Mouse (Mus musculus) common myeloid progenitor, adult 5-6 weeks (primary cell): ENCODE data around the gene Enpp7. TPM values are rescaled to one million over a fixed set of nuclear protein-coding genes. Genes with fewer than 3 reads are reported as not detected.

Experiments
- ATAC-seq: replicated peaks from 2 replicates; pipeline ENCODE4 v1.8.0; 2016; ENCODE audit warnings: low read depth, mild to moderate bottlenecking, moderate TSS enrichment, inconsistent platforms; ENCODE audit not compliant: poor library complexity, severe bottlenecking
- total RNA-seq: library from RNA; stranded (forward); fragments of 200-1000, 187-1606 nt; gene quantifications from 2 replicates; pipeline ENCODE4 v1.2.3, GENCODE M21; 2017

The Enpp7 gene
- total RNA-seq, 1 experiment from 2014 or later, result not detected

DNA sequence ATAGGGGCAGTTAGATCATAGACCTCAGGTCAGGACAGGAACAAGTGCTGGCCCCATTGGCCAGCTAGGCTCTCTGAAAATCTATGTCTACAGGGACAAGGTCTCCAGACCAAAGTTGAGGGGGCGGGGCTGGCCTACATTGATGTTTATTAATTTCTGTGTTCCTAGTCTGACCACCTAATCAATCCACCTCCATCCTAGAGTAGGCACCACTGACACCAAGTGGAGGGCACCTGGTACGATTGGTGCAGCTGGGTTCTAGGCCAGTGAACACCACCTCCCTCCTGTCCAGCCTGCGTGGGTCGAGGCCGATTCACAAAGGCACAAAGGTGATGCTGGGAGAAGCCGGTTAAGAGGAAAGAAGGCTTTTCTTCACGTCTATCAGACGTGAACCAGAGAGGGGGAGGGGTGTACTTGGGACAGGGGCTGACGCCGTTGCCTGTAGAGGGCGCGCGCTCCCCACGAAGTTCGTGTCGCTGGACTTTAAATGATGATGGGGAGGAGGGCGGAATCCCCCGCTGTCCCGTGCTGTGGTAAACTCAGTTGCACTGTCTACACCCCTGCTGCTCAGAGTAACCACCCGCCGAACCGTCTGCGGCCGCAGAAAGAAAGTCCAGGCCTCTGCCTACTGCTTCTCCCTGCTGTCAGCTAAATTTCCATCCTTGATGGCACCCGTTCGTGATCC lies 46.0 kb downstream of the Enpp7 start:
- peak; percentile 87 for ATAC-seq

DNA sequence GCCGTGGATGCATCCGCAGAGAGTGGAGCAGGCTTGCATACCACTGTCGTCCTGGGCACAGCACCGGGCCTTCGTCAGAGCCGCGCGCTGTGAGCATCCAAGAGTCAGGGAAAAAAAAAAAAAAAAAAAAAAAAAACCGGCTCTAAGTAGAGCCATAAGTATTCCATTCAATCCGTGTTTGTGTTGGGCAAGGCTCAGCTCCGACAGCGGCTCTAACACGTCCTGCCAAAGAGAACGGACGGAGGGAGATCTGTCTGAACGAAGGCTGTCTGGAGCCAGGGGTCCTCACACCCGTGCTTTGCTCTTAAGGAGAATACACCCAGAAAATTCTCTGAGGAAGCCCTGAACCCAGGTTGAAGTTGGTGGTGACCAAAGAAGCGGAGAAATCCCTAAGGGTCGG lies 46.6 kb downstream of the Enpp7 start:
- no peak for ATAC-seq

DNA sequence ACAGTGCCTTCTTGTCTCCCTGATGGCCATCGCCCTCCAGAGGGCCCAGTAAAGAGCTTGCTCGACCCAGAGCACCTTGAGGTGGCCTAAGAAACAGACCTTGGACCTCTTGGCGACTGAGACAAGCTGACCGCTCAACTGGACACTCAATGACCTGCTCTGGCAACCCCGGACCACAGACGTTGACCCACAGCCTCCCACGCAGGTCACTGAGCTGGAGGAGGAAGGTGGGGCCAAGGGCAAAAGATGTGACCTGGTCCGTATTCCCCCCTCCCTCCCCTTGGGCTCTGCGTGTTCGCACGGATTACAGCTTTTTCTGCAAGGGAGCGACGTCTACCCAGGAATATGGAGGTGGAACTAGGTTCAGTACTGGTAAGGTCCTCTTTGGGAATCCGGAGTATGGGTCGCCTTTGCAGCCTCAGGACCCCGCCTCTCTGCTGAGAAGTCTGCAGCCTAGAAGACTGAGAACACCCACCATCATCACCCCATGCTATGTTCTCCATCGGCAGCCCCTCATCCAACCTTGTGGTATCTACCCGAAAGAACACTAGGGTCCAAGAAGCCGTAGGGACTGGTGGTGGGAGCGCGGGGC lies 47.2 kb downstream of the Enpp7 start:
- ATAC-seq, result no peak

DNA sequence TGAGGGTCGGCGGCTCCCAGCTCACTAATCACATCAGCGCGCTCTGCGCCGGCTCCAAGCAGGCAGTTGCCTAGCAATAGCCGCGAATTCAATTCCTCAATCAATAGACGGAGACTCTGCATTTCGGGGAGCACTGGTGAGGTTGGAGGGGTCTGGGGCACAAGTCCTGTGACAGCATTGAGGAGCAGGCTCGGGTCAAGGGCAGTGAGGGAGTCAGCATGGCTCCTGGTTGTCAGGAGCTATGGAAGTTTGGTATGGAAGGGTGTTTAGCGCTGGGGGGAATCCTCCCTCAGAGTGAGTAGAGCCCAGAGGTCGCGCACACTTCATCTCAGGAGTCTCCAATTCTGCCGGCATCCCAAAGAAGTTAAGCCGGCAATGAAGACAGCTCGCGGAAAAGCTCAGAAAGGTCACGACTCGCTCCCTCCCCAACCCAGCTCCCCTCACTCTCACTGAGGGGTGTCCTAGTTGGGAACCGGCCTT lies 47.7 kb downstream of the Enpp7 start:
- no peak for ATAC-seq

DNA sequence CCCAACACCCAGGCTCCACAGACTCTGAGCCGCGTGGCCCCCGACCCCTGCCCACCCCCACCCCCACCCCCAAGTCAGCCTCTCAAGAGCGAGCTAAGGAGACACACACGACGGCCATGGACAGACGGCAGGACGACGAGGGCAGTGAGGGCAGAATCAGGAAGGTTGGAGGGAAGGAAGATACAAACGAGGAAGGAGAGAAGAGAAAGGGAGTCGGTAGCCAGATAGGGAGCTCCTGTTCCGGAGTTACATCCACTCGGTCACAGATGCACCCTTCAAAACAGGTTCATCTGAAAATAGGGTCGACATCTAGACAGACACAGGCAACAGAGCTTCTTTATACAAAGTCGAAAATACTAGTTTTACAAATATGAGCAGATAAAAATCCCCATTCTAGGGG lies 48.5 kb downstream of the Enpp7 start:
- no peak for ATAC-seq

DNA sequence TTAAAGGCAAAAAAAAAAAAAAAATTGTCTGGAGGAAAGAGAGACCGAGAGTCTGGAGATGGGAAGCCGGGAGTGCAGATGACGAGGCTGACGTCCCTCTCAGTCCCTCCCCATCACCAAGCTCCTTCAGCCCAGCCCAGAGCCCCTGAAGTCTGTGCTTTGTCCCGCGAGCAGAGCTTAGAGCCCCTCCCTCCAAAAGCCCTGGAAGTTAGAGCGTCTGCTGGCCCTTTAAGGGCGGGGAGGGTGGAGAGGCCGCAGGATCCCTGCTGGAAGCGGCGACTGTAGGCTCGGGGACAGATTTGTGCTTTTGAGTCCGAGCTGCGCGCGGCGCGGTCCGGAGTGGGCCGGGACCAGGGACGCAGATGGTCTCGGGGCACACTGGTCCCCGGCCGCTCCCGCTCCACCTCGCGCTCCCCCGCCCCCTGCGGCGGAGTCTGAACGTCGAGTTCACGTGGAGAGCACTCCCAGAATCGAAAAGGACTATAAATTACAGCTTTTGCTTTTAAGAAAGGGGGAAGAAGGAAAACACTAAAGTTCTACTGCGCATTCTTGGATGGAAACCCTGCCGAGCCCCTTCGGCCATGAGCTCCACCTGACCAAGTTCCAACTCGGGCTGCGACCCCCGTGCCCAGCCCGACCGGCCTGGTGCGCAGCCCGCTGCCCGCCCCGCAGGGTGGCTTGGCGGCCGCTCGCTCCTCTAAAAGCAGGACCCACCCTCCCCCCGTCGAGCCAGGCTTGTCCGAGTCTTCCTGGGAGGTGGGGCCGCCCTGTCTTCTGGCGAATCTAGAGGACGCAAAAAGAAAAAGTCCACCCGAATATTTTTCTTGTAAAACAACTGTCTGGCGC lies 49.2 kb downstream of the Enpp7 start:
- ATAC-seq, result no peak

DNA sequence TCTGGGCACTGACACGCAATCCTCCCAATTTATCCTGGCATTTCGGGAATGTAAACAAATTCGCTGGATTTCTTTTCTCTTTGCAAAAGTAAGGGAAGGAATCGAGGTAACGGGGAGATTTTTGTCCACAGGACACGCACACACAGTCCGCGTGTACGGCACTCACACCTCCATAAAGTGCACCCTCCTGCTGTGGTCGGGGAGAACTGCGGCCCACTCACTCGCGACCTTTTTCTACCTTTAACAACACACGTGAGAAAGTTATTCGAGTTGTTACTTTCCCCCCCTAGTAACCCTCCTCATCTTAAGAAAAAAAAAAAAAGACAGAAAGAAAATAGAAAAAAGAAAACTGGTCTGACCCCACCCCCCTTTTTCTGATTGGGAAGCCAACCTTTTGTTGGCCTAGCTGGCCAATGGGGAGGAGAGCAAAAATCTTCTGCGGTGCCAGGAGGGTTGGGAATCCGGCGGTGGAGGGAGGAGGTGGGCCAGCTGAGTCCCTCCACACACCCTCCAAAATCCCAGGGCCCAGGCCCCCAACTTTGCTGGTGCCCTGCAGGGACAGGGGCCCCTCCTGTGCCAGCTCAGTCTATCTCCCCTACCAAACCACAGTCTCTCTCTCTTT lies 49.9 kb downstream of the Enpp7 start:
- no peak for ATAC-seq

DNA sequence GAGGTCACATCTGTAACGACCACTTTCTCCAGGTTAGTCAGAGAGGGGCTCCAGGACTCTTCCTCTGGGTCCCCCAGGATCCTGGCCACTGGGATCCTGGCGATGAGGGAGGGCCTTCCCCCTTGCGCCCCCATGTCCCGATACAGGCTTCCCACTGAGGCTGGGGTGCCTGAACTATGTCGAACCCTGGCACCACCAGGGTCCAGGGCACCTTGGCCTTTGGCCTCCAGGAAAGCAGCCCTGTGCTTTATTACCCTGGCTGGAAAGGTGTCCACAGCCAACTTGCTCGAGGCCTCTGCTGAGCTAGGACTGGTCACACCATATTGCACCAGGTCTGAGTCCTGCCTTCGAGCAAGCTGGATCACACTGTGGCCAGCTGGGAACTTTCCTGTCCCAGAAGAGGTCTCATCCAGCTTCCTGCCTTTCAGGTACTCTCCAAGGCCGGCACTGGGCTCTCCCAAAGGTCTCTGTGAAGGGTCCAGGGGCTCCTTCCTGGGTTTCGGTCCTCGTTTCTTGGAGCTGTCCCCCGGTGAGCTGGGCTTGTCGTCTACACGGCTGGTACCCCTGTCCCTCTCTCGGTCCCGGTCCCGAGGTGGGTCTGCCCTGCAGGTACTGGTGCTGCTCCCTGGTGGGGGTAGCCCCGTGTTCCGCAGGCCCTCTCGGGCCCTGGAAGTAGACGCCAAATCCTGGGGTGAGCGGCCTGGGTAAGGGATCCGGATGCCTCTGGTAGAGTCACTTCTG lies 50.9 kb downstream of the Enpp7 start:
- no peak for ATAC-seq

DNA sequence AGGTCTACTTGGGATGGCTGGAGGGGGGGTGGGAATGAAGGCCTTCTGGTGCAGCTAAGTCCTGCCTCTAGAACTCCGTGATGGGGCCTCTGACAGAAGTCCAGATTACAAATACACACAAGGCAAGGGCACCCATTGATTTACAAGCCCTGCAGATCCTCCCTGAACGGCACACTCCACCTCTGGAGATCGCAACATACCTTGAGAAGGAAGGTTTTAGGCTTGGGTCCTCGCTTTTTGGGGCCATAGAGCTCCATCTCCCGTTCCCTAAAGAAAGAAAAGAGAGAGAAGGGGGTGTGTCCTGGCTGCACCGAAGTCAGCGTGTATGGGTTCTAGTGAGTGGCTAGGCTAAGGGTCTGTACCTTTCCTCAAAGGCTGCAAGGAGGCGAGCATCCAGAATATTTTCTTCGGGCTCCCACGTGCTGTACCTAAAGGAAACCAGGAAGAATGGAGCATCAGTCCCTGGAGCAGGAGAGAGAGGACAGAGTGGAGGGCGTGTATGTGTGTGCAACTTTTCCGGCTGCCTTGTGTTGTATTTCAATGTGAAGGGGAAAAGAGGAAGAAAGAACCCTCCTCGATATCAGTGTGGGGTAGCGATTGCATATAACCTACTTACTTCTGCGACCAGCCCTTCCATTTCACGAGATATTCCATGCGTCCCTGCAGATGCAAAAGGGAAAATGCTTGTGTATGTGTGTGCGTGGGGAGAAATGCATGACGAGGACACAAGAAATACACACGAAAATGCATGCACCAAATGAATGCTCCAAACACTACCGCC lies 51.9 kb downstream of the Enpp7 start:
- 0 out of 2 replicates have a peak, but pooled peaks have one; percentile 15 for ATAC-seq

DNA sequence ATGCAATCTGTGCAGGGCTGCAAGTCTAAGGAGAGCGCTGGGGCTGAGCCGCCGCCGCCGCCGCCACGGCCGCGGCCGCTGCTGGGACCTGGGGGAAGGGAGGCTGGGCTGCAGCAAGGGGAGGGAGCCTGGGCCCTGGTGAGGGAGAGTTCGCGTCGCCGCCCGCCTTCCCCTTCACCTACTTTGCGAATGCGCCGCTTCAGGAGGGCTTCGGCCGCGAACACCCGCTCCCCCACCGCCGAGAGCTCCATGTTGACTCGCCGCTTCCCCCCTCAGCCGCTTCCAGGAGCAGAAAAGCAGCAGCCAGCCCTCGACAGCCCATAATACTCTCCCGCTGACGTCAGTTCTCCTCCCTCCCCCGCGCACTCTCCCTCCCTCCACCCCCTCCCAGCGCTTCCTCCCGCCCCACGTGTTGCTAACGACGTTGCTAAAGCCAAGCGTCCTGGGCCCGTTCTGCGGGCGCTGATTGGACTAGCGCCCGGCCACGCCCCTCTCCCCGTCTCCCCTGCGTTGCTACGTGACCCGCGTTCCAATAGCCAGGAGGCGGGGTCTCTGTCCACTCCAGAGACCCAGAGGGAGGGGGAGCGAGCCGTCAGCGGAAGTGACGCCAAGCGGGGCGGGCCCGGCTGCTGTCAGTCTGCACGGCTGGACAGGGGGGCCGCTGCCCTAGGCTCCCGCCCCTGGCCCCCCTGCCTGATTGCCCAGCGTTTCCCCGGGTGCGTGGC lies 52.8 kb downstream of the Enpp7 start, which contains the start of gene Cbx8:
Gene Cbx8, minus strand, starts transcription at position 370 of the 725 bp plus-strand sequence.
- peak; percentile 88 for ATAC-seq

DNA sequence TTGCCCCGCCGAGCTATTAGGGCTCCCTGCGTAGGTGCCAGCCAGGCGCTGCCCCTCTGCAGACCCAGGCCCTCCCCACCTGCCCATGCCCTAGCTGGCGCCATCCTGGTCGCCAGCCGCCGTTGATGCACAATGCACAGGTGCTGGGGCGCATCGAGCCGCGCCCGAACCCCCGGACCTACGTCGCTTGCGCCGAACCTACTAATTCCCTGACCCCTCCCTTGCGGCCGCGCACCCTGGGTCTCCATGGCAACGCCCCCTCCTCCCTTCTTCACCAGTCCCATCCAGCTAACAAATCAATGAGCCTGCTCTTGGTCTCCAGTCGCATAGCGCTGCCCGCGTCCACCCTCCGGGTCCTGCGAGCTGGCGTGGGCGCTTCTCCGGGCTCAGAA lies 53.3 kb downstream of the Enpp7 start:
- no peak for ATAC-seq

DNA sequence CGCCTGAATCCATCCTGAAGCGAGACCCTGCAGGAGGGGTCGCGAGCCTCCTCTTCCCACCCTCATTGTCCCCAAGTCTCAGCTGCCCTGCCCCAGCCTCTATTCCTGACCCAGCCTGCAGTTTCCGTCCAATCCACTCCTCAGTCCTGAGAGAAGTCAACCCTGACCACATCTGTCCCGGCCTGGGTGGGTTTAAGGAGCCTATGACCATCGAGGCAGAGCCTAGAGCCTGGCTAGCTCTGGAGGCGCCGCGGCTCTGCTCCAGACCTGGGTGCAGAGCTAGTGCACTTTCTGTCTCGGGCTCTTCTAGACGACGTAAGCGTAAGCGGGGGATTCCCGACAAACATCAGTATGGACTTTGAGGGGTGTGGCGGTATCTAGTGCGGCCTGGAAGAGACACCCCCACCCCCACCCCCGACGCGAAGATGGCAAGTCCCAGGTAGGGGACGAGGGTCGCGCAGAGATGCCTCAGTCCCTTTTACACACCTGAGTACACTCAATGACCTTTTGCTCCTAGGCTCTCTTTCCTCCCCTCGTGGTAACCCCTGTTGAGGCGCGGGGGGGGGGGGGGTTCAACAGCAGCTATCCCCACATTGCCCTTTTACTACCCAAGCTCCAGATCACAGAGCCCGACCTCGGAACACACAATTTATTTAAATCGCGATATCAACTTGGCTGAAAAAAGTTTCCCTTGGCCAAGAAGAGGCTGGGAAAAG lies 53.9 kb downstream of the Enpp7 start:
- no peak for ATAC-seq

Other genes with a start within 250 kb of the Enpp7 start
- not detected in 2 replicates for gene Rbfox3, start 76.6 kb upstream of the Enpp7 start, total RNA-seq
- gene Cbx2, start 34.8 kb downstream of the Enpp7 start, total RNA-seq, result 7.3 and 8.3 TPM in 2 replicates
- 1.4 and 2.5 TPM in 2 replicates for gene Cbx8, start 52.8 kb downstream of the Enpp7 start, total RNA-seq
- 11.3 and 24.6 TPM in 2 replicates for gene Cbx4, start 98.0 kb downstream of the Enpp7 start, total RNA-seq
- 3.5 and 4.3 TPM in 2 replicates for gene Tbc1d16, start 240.3 kb downstream of the Enpp7 start, total RNA-seq
- gene Ccdc40, start 240.4 kb downstream of the Enpp7 start, total RNA-seq, result 11.5 and 24.3 TPM in 2 replicates